Mouse (Mus musculus): ENCODE measurements around the gene Patj. TPM values are rescaled to one million over a fixed set of nuclear protein-coding genes. Genes with fewer than 3 reads are reported as not detected.
"Not testable (repeated sequence)": the region's sequence is repeated elsewhere in the genome, so short reads cannot be mapped to it uniquely, and the experiment has no call there.

The Patj gene
- polyA plus RNA-seq, 1 experiment from 2014 or later: 12.3 TPM

- WGBS: 40% methylated on average over 6 of the region's 6 CpGs
- no peak overlapping the region for H3K27ac ChIP-seq (ENCODE audit: low read depth, low read length)
- no peak overlapping the region for H3K9ac ChIP-seq (ENCODE audit: low read length)
- H3K4me1 ChIP-seq (replicated peaks; ENCODE audit: control insufficient read depth, insufficient read depth, low read length): no peaks in the 10 kb centered on the region
- no peaks in the 10 kb centered on the region for H3K27me3 ChIP-seq (ENCODE audit: control insufficient read depth, insufficient read depth, low read length)
- H3K36me3 ChIP-seq (ENCODE audit: control insufficient read depth, insufficient read depth, low read length): no peaks in the 10 kb centered on the region
- H3K9me3 ChIP-seq (ENCODE audit: control insufficient read depth, low read length): no peaks in the 10 kb centered on the region
- ATAC-seq (replicated peaks; ENCODE audit: low FRiP score) (no peak), DNase-seq (ENCODE audit: low spot score) (no peak)
- H3K4me3 ChIP-seq (ENCODE audit: low read depth, low read length): no peak overlapping the region
- H3K4me2 ChIP-seq (ENCODE audit: low read depth, low read length, severe bottlenecking): no peak overlapping the region
These were observed 5.5 kb downstream of the Patj start for GRCm38 (mm10) chr4:98400926-98401583.

- Histone ChIP-seq H3K9ac (ENCODE audit: low read length) (no peak overlapping the region), H3K36me3 (ENCODE audit: control insufficient read depth, insufficient read depth, low read length) (no peaks in the 10 kb centered on the region), H3K27ac (ENCODE audit: low read depth, low read length) (no peak overlapping the region), H3K4me2 (ENCODE audit: low read depth, low read length, severe bottlenecking) (no peak overlapping the region), H3K27me3 (ENCODE audit: control insufficient read depth, insufficient read depth, low read length) (no peaks in the 10 kb centered on the region), H3K4me3 (ENCODE audit: low read depth, low read length) (no peak overlapping the region), H3K9me3 (ENCODE audit: control insufficient read depth, low read length) (no peaks in the 10 kb centered on the region), H3K4me1 (replicated peaks; ENCODE audit: control insufficient read depth, insufficient read depth, low read length) (no peaks in the 10 kb centered on the region)
- DNase-seq (ENCODE audit: low spot score) (no peak), ATAC-seq (replicated peaks; ENCODE audit: low FRiP score) (no peak)
- WGBS: 80% methylated on average over 2 of the region's 2 CpGs
These were observed 6.0 kb downstream of the Patj start for GRCm38 (mm10) chr4:98401584-98401962.

GRCm38 (mm10) chr4:98403492-98403891 lies 7.9 kb downstream of the Patj start:
- DNase-seq (ENCODE audit: low spot score) (no peak), ATAC-seq (replicated peaks; ENCODE audit: low FRiP score) (no peak)
- no peak overlapping the region for H3K4me3 ChIP-seq (ENCODE audit: low read depth, low read length)
- no peak overlapping the region for H3K4me2 ChIP-seq (ENCODE audit: low read depth, low read length, severe bottlenecking)
- WGBS: 83% methylated on average over 4 of the region's 4 CpGs
- no peak overlapping the region for H3K9ac ChIP-seq (ENCODE audit: low read length)
- H3K36me3 ChIP-seq (ENCODE audit: control insufficient read depth, insufficient read depth, low read length): no peaks in the 10 kb centered on the region
- H3K27ac ChIP-seq (ENCODE audit: low read depth, low read length): no peak overlapping the region
- H3K4me1 ChIP-seq (replicated peaks; ENCODE audit: control insufficient read depth, insufficient read depth, low read length): no peaks in the 10 kb centered on the region
- H3K9me3 ChIP-seq (ENCODE audit: control insufficient read depth, low read length): no peaks in the 10 kb centered on the region
- H3K27me3 ChIP-seq (ENCODE audit: control insufficient read depth, insufficient read depth, low read length): no peaks in the 10 kb centered on the region

GRCm38 (mm10) chr4:98404412-98404811 lies 8.8 kb downstream of the Patj start:
- H3K9me3 ChIP-seq (ENCODE audit: control insufficient read depth, low read length): no peaks in the 10 kb centered on the region
- no peak overlapping the region for H3K4me3 ChIP-seq (ENCODE audit: low read depth, low read length)
- 97% methylated on average over 6 of the region's 6 CpGs for WGBS

GRCm38 (mm10) chr4:98408455-98408854 lies 12.9 kb downstream of the Patj start:
- no peak overlapping the region for H3K4me2 ChIP-seq (ENCODE audit: low read depth, low read length, severe bottlenecking)
- 95% methylated on average over 4 of the region's 4 CpGs for whole genome bisulfite sequencing
- H3K9me3 ChIP-seq (ENCODE audit: control insufficient read depth, low read length): no peaks in the 10 kb centered on the region
- no peaks in the 10 kb centered on the region for H3K4me1 ChIP-seq (replicated peaks; ENCODE audit: control insufficient read depth, insufficient read depth, low read length)
- no peaks in the 10 kb centered on the region for H3K27me3 ChIP-seq (ENCODE audit: control insufficient read depth, insufficient read depth, low read length)
- no peak overlapping the region for H3K9ac ChIP-seq (ENCODE audit: low read length)
- no peak overlapping the region for H3K27ac ChIP-seq (ENCODE audit: low read depth, low read length)
- no peak overlapping the region for H3K4me3 ChIP-seq (ENCODE audit: low read depth, low read length)
- DNase-seq (ENCODE audit: low spot score): no peak
- no peaks in the 10 kb centered on the region for H3K36me3 ChIP-seq (ENCODE audit: control insufficient read depth, insufficient read depth, low read length)
- ATAC-seq (replicated peaks; ENCODE audit: low FRiP score): no peak

More at GRCm38 (mm10) chr4:98404412-98404811, 8.8 kb downstream of the Patj start:
- H3K4me2 ChIP-seq (ENCODE audit: low read depth, low read length, severe bottlenecking): no peak overlapping the region
- DNase-seq (ENCODE audit: low spot score) (no peak), ATAC-seq (replicated peaks; ENCODE audit: low FRiP score) (no peak)
- no peak overlapping the region for H3K27ac ChIP-seq (ENCODE audit: low read depth, low read length)
- no peaks in the 10 kb centered on the region for H3K4me1 ChIP-seq (replicated peaks; ENCODE audit: control insufficient read depth, insufficient read depth, low read length)
- no peaks in the 10 kb centered on the region for H3K36me3 ChIP-seq (ENCODE audit: control insufficient read depth, insufficient read depth, low read length)
- no peaks in the 10 kb centered on the region for H3K27me3 ChIP-seq (ENCODE audit: control insufficient read depth, insufficient read depth, low read length)
- no peak overlapping the region for H3K9ac ChIP-seq (ENCODE audit: low read length)

GRCm38 (mm10) chr4:98415150-98415549 lies 19.6 kb downstream of the Patj start:
- H3K27ac ChIP-seq (ENCODE audit: low read depth, low read length); H3K4me1 ChIP-seq (replicated peaks; ENCODE audit: control insufficient read depth, insufficient read depth, low read length); H3K4me2 ChIP-seq (ENCODE audit: low read depth, low read length, severe bottlenecking); H3K9me3 ChIP-seq (ENCODE audit: control insufficient read depth, low read length); H3K4me3 ChIP-seq (ENCODE audit: low read depth, low read length); ATAC-seq (replicated peaks; ENCODE audit: low FRiP score); H3K27me3 ChIP-seq (ENCODE audit: control insufficient read depth, insufficient read depth, low read length); H3K36me3 ChIP-seq (ENCODE audit: control insufficient read depth, insufficient read depth, low read length); DNase-seq (ENCODE audit: low spot score); H3K9ac ChIP-seq (ENCODE audit: low read length): not testable (repeated sequence)
- 98% methylated on average over 8 of the region's 8 CpGs for WGBS

GRCm38 (mm10) chr4:98428371-98428770 lies 32.8 kb downstream of the Patj start:
- H3K9ac ChIP-seq (ENCODE audit: low read length): no peak overlapping the region
- H3K9me3 ChIP-seq (ENCODE audit: control insufficient read depth, low read length): no peaks in the 10 kb centered on the region
- H3K4me3 ChIP-seq (ENCODE audit: low read depth, low read length): no peak overlapping the region
- no peaks in the 10 kb centered on the region for H3K36me3 ChIP-seq (ENCODE audit: control insufficient read depth, insufficient read depth, low read length)
- DNase-seq (ENCODE audit: low spot score): no peak
- no peaks in the 10 kb centered on the region for H3K4me1 ChIP-seq (replicated peaks; ENCODE audit: control insufficient read depth, insufficient read depth, low read length)
- H3K27ac ChIP-seq (ENCODE audit: low read depth, low read length): no peak overlapping the region
- no peaks in the 10 kb centered on the region for H3K27me3 ChIP-seq (ENCODE audit: control insufficient read depth, insufficient read depth, low read length)
- WGBS: 93% methylated on average over 8 of the region's 8 CpGs
- no peak overlapping the region for H3K4me2 ChIP-seq (ENCODE audit: low read depth, low read length, severe bottlenecking)
- ATAC-seq (replicated peaks; ENCODE audit: low FRiP score): no peak

- 91% methylated on average over 10 of the region's 10 CpGs for WGBS
- peaks cover 3% of the 10 kb centered on the region; the same call in 1 of the 2 replicates for H3K4me1 ChIP-seq (replicated peaks; ENCODE audit: control insufficient read depth, insufficient read depth, low read length)
These were observed 40.3 kb downstream of the Patj start for GRCm38 (mm10) chr4:98435641-98436457.

More at GRCm38 (mm10) chr4:98435641-98436457, 40.3 kb downstream of the Patj start:
- Histone ChIP-seq H3K9me3 (ENCODE audit: control insufficient read depth, low read length) (no peaks in the 10 kb centered on the region), H3K27me3 (ENCODE audit: control insufficient read depth, insufficient read depth, low read length) (no peaks in the 10 kb centered on the region), H3K9ac (ENCODE audit: low read length) (no peak overlapping the region), H3K27ac (ENCODE audit: low read depth, low read length) (no peak overlapping the region), H3K36me3 (ENCODE audit: control insufficient read depth, insufficient read depth, low read length) (no peaks in the 10 kb centered on the region), H3K4me2 (ENCODE audit: low read depth, low read length, severe bottlenecking) (no peak overlapping the region), H3K4me3 (ENCODE audit: low read depth, low read length) (no peak overlapping the region)
- no peak for DNase-seq (ENCODE audit: low spot score)
- ATAC-seq (replicated peaks; ENCODE audit: low FRiP score): no peak
